Mouse (Mus musculus): Measurements from ENCODE around the gene Padi4. TPM values are rescaled to one million over a fixed set of nuclear protein-coding genes. Genes with fewer than 3 reads are reported as not detected.

The Padi4 gene
- total RNA-seq, 2 experiments from 2014 or later, result 0.13 to 0.14 TPM

GRCm38 (mm10) chr4:140791071-140791470 lies 17.0 kb upstream of the Padi4 start:
- intact Hi-C loops (cut with DNase I; ENCODE audit: low total_unique reads), result loop anchor here (2.0 kb wide), 1 partner anchor 110 kb away; no protein-coding TSS in a partner anchor
- no peak for DNase-seq

- DNase-seq, result no peak
- intact Hi-C loops (cut with DNase I; ENCODE audit: low total_unique reads), result loop anchor here (2.0 to 5.0 kb wide), 2 partner anchors 111 to 162 kb away; no protein-coding TSS in a partner anchor
These were observed 15.9 kb upstream of the Padi4 start for GRCm38 (mm10) chr4:140789983-140790382.

DNA sequence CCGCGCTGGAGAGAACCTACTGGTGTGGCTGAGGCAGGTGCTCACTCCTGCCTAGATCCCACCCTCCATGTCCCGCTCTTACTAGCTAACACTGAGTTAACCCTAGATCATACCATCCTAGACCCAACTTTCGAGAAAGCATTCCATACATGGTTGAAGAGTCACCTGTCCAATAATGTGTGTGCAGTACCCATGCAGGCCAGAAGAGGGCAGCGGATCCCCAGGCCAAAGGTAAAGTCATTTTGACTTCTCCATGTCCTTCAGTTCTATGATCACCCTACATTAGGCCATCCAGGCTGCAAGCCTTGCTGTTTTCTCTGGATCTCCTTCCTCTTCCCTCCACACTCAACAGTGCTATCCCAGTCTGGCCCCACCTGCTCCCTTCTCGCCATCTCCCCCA lies 14.9 kb upstream of the Padi4 start:
- intact Hi-C loops (cut with DNase I; ENCODE audit: low total_unique reads), result loop anchor here (5.0 kb wide), 1 partner anchor 163 kb away; no protein-coding TSS in a partner anchor
- DNase-seq, result peak; percentile 65

DNA sequence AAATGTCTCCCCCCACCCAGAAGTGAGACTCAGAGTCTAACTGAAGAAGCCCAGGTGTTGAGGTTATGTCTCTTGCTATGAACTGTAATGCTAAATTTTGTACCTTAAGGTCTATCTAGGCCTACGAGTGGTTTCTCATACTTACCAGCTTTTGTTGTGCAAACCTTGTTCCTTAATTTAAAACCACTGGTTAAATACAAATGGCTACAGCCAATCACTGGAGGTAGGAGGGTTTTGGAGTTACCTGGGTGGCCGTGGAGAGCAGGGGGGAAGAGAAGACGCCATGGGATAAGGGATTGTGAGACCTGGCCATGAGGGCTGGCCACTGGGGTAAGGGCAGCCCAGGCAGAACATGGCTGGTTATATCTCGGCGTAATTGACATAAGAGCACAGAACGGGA lies 14.2 kb upstream of the Padi4 start:
- intact Hi-C loops (cut with DNase I; ENCODE audit: low total_unique reads), result loop anchor here (5.0 kb wide), 1 partner anchor 164 kb away; no protein-coding TSS in a partner anchor
- DNase-seq, result no peak

DNA sequence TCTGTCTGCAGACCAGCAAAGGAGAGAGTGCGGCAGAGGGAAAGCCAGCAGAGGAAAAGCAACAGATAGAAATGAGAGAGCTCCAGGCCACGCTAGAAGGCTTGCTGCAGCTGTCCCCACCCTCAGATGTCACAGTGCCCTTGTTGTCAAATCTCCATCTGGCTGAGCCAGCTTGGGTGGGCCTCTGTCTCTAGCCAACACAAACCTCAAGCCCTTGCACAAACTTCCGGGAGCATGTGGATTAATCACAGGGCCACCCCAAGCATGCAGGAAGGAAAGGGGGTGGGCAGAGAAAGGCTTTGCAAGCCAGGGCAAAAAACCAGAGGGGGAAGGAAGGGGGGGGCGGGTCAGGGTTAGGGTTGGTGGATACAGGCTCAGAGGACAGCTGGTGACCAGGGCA lies 13.4 kb upstream of the Padi4 start:
- intact Hi-C loops (cut with DNase I; ENCODE audit: low total_unique reads), result loop anchor here (5.0 kb wide), 1 partner anchor 165 kb away; no protein-coding TSS in a partner anchor
- peak; percentile 30 for DNase-seq

DNA sequence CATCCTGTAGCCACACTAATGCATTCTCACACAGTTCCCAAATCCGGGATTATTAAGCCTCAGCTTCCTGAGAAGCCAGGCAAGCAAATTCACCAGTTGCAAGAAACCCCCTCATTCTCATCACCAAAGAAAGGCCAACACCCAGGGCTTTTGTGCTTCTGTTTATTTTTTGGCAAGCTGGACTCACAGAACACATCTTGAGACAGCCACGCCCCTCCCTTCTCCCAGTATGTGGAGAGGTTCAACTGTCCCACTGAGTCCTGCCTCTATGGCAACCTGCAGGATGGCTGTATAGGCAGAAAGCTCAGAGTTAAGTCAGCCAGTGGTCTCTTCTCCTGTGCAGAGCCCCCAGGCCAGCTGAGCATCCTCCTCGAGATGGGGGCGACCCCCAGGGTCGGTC lies 11.2 kb upstream of the Padi4 start:
- intact Hi-C loops (cut with DNase I; ENCODE audit: low total_unique reads), result loop anchor here (5.0 kb wide), 1 partner anchor 167 kb away; no protein-coding TSS in a partner anchor

GRCm38 (mm10) chr4:140784292-140784945 lies 10.4 kb upstream of the Padi4 start:
- intact Hi-C loops (cut with DNase I; ENCODE audit: low total_unique reads), result no loop called here
- no peak for DNase-seq

More for the DNA sequence above, 11.2 kb upstream of the Padi4 start:
- DNase-seq, result no peak

DNA sequence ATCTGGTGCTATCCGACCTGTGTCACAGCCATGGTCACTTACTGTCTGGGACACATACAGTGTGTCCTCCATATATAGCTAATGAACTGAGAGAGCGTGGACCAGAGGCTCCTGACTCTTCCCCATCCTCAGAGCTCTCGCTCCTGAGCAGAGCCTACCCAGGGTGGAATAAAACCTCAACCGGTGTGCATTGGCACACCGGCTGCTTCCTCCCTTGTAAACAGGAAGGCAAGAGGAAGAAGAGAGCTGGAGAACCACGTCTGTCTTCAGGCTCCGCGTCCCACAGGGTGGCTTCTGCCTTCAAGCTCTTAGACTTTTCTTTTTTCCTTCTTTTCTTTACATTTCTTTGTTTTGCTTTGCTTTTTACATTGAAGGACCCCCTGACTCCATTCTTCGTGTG lies 8.8 kb upstream of the Padi4 start:
- no peak for DNase-seq
- intact Hi-C loops (cut with DNase I; ENCODE audit: low total_unique reads), result no loop called here

DNA sequence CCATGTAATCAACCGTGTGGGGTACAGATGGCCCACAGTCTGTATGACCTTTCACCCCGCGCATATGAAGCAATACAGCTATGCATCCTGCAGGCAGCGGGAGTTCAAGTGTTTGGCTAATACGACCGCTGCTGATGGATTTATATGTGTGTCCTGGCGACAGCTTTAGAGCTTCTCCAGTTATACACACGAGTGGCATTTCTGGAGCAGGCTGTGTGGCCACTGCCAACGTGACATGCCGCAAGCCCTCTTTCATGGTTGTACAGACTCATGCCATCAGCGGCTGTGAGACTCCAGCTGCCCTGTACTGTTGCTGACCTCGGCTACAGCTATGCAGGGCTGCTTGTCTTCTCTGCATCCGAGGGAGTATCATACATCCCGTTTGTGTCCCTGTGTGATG lies 6.5 kb upstream of the Padi4 start:
- intact Hi-C loops (cut with DNase I; ENCODE audit: low total_unique reads), result no loop called here
- peak; percentile 23 for DNase-seq

- intact Hi-C loops (cut with DNase I; ENCODE audit: low total_unique reads), result no loop called here
These were observed 5.9 kb upstream of the Padi4 start for GRCm38 (mm10) chr4:140779803-140780397.

GRCm38 (mm10) chr4:140776623-140777022 lies 2.6 kb upstream of the Padi4 start:
- no peak for DNase-seq
- intact Hi-C loops (cut with DNase I; ENCODE audit: low total_unique reads), result no loop called here

More at GRCm38 (mm10) chr4:140779803-140780397, 5.9 kb upstream of the Padi4 start:
- peak; percentile 41 for DNase-seq

- intact Hi-C loops (cut with DNase I; ENCODE audit: low total_unique reads), result no loop called here
These were observed 1.8 kb upstream of the Padi4 start for GRCm38 (mm10) chr4:140775876-140776275.

DNA sequence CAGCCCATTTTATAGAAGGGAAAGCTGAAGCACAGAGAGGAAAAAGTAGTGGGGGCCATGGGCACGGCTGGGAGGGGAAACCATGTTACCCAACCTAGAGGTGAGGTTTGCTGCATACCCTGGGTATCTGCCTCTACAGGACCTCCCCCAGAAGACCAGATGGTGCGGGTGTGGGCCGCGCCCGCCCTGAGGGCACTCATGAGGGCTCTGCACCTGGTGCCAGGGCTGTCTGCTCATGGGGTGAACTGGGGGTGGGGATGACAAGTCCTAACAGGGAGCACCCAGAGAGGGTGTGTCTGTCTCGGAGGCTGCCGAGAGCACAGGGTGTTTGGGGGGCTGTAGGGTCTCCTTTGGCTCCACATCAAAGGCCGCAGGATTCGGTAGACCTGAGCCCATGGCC lies 857 bp upstream of the Padi4 start:
- no peak for DNase-seq
- intact Hi-C loops (cut with DNase I; ENCODE audit: low total_unique reads), result no loop called here

More at GRCm38 (mm10) chr4:140775876-140776275, 1.8 kb upstream of the Padi4 start:
- DNase-seq, result no peak

- no peak for DNase-seq
- intact Hi-C loops (cut with DNase I; ENCODE audit: low total_unique reads), result no loop called here
These were observed 2.9 kb downstream of the Padi4 start for GRCm38 (mm10) chr4:140771091-140771490.

DNA sequence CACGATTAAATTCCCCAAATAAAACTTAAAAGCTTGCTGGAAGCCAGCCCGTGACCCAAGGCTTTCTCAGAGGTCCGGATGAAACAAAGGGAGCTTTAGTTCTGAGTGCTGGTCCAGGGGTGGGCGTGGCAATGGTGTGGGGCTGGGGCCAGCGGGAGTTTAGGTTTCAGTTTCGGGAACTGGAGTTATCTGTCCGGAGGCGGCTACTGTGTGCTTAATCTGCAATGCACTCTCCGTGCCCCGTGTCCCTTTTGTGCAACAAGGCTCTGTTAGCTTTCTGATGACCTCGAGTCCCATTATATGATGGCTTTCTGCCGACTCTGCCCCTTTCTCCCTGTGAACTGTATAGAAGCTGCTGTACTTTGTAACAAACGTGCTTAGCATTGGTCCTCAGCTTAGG lies 3.6 kb downstream of the Padi4 start:
- peak; percentile 69 for DNase-seq
- intact Hi-C loops (cut with DNase I; ENCODE audit: low total_unique reads), result no loop called here

GRCm38 (mm10) chr4:140768973-140769372 lies 5.1 kb downstream of the Padi4 start:
- no peak for DNase-seq
- intact Hi-C loops (cut with DNase I; ENCODE audit: low total_unique reads), result no loop called here

DNA sequence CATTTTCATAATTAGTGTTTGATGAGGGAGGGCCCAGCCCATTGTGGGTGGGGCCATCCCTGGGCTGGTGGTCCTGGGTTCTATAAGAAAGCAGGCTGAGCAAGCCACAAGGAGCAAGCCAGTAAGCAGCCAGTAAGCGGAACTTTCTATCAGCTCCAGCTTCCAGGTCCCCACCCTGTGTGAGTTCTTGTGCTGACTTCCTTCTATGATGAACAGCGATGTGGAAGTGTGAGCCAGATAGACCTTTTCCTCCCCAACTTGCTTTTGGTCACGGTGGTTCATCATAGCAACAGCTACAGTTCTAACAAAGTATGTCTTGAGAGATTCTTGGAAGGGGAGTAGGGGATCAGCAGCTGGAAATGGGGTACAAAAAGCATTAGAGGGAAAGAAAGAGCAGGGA lies 8.1 kb downstream of the Padi4 start:
- intact Hi-C loops (cut with DNase I; ENCODE audit: low total_unique reads), result no loop called here
- DNase-seq, result no peak

- peak; percentile 76 for DNase-seq
- intact Hi-C loops (cut with DNase I; ENCODE audit: low total_unique reads), result no loop called here
These were observed 10.9 kb downstream of the Padi4 start for GRCm38 (mm10) chr4:140763158-140763557.

DNA sequence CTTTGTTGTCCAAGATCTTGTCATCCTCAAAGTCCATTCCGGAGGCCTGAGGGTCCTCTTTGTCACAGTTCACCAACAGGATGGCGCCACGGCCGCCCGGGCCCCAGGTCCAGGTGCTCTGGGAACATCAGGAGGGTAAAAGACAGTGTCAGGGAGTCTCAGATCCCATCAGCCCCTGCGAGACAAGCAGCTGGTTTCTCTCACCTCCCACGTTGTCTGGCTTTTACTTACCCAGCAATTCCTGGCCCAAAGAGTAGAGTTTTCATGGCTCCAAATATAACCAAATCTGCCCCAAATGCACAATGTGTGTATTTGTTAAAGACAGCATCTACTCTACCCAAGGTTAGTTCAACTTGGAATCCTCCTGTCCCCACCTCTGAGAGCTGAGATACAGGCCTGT lies 12.4 kb downstream of the Padi4 start:
- intact Hi-C loops (cut with DNase I; ENCODE audit: low total_unique reads), result no loop called here
- DNase-seq, result no peak

- intact Hi-C loops (cut with DNase I; ENCODE audit: low total_unique reads), result no loop called here
These were observed 18.2 kb downstream of the Padi4 start for GRCm38 (mm10) chr4:140755811-140756210.

DNA sequence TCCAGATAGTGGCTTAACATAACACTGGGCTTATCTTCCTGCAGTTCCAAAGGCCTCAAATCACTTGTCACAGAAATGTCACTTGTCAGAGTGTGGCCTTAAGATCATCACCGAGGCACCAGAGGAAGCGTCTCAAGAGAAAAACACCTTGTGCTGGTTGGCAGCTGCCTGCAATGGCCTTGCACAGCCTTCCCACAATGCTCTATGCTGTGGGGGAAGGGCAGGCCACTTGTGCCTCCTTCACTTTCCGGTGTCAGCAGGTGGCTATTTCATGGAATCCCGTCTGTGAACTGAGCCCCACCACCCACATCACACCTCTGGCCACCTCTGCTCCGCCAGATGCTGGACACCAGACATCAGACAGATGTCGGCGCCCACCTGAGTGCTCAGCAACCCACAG lies 20.7 kb downstream of the Padi4 start:
- no peak for DNase-seq
- intact Hi-C loops (cut with DNase I; ENCODE audit: low total_unique reads), result no loop called here

More at GRCm38 (mm10) chr4:140755811-140756210, 18.2 kb downstream of the Padi4 start:
- no peak for DNase-seq
